Mouse (Mus musculus) mesoderm, embryonic 11.5 days (tissue): ENCODE measurements around the gene Kcnq4.

Experiments used
- DNase-seq: peaks from one replicate; pipeline ENCODE4 v3.0.0-alpha.2; 2012; ENCODE audit warnings: low read depth, low spot score

The Kcnq4 gene

DNA sequence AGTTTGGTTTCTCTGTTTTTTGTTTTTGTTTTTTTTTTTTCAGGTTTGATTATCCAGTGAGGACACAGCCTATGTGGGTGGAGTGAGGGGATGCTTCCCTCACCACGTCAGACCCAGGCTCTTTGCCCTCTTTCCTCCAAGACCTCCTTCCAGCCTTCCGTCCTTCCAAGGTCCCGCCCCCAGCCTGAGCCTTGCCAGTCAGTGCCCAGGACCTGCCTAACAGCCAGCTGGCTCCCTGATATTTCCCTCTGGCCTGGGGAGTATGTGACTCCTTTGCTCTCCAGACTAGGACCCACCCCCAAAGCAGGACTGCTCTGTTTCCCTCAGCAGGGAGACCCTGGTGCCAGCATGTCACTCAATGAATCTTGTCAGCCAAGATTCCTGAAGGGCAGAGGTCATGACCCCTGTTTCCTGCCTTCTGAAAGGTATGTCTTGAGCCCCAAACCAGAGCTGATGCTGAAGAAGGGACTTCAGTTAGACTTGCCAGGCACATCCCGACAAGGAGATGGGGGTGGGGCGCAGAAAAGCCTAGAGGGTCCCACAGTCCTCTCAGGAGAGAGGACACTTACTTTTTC, 22.8 kb downstream of the Kcnq4 start:
- peak; percentile 23 for DNase-seq

DNA sequence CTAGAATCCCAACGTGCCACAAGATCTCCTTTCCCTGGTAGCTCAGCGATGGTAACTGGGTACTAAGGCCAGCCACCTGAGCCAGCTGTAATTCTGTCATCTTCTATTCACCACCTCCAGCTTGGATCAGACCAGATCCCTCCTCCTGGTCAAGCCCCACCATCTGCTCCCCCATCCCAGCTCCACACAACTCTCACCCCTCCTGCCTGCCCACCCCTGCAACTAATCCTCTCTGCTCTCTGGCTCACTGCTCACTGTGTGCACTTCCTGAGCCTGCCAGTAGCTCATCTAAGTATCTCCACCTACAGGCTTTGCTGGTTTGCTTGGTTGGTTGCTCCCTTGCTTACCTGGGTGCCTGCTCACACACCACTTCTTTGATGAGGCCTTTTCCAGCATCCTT, 26.8 kb downstream of the Kcnq4 start:
- DNase-seq: no peak

DNA sequence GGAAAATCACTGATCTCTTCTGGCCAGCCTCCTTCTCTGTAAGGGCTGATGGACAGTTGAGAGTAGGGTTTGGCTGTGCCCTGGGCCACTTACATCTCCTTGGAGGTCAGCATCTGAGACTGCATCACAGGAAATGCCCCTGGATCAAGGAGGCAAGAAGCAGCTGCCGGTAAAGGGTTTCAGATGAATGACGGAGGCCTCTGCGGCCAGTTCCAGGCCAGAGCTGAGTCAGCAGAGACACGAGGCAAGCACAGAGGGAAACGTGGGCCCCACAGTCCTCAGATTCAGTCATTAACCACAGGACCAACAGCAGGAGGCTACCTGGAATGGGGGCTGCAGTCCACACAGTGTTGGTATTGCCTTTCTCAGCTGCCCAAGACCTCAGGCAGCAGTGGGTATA, 29.3 kb downstream of the Kcnq4 start:
- DNase-seq: no peak

DNA sequence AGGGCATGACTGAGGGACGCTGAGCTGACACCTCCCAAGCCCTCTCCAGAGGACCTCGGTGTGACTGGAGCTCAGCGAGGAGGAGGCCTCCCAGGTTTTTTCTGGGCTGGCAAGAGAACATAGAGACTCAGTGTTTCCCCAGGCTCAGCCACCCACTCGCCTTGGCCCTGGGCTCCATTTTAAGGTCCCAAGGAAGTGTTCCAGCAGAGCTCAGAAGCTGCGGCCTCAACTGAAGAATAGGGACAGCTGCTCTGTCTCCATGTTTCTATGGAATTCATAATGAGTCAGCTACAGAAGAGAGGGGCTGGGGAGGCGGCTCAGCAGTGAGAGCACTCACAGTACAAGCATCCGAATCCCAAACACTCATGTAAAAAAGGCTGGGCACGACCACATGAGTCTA, 30.8 kb downstream of the Kcnq4 start:
- DNase-seq: no peak

GRCm38 (mm10) chr4:120716765-120717164, 31.6 kb downstream of the Kcnq4 start:
- no peak for DNase-seq

- peak; percentile 71 for DNase-seq
These were observed 32.3 kb downstream of the Kcnq4 start for GRCm38 (mm10) chr4:120716141-120716571.

DNA sequence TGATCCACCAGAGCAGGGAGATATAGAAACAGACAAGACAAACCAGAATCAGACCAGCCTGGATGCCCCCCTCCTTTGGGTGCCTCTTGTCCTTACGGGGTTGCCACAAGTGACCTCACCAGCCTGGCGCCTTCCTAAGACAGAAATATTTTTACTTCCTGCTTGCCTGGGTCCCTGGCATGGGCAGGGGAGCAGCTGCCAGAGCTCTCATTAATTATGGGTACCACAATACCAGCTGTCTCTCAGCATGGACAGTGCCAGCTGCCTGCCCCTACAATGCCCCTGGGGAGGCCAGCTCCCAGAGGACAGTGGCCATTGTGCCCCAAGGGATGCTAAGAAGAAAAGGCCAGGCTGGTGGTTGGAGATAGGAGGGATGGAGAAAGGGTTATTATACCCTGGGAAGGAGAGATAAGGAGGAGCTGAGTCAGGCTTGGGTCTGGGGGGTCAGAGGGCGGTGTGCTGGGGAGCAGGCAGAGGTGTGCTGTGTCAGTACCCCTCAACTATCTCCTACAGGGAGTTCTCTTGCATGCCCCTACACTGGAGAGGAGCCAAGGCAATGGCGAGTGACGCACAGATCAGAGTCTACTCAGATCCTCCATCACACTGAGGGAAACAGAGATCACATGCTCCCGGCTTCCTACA, 34.4 kb downstream of the Kcnq4 start:
- DNase-seq: no peak

GRCm38 (mm10) chr4:120713021-120713420, 35.4 kb downstream of the Kcnq4 start:
- DNase-seq: no peak

DNA sequence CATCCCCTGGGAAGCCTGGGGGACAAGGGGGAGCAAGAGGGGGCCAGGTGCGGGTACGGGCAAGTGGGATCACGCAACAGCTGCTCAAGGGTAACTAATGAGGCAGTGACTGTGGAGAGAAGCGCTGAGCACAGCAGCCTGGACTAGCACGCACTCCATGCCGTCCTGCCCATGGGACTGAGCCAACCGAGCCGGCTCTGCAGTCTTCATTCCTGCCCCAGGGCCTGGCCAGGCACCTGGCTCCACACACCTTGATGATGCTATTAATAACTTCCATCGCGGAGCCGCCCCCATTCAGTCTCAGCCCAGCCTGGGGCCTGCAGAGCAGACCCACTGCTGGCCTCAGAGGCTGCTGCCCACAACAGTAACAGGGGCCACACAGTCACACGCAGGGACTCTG, 36.2 kb downstream of the Kcnq4 start:
- no peak for DNase-seq

DNA sequence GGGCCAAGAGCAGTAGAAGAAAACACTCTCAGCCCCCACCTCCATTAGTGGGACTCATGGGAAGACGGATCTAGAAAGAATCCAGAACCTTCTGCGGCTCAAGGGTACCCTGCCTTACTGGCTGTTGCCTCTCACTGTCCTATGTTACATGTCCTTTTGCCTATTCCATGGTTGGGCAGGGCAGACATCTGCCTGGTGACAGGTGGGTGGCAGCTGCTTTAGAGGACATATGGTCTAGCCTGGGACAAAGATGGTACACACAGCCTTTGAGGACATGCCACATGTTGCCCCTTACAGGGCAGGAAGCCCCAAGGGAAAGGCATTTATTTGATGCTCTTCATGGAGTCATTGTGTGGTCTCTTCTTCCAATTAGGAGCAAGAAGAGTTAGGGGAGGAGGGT, 45.9 kb downstream of the Kcnq4 start:
- DNase-seq: no peak

DNA sequence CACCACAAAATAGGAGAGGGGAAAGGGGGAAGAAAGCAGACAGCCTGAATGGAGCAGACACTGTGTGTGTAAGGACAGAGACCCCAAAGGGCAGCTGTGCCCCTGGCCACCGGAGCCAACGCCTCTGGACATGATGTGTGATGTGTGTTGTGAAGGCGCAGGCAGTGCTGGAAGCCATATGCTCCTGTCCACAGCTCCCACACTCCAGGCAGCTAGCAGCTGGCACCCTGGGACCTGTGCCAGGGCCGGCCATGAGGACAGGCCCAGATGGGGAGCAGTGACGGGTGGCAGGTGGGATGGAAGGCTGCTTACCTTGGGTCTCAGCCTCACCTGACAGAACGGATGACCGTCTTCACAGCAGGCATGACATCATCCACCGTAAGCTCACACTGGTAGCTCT, 46.4 kb downstream of the Kcnq4 start:
- no peak for DNase-seq

- DNase-seq: no peak
These were observed 47.2 kb downstream of the Kcnq4 start for GRCm38 (mm10) chr4:120701180-120701579.

DNA sequence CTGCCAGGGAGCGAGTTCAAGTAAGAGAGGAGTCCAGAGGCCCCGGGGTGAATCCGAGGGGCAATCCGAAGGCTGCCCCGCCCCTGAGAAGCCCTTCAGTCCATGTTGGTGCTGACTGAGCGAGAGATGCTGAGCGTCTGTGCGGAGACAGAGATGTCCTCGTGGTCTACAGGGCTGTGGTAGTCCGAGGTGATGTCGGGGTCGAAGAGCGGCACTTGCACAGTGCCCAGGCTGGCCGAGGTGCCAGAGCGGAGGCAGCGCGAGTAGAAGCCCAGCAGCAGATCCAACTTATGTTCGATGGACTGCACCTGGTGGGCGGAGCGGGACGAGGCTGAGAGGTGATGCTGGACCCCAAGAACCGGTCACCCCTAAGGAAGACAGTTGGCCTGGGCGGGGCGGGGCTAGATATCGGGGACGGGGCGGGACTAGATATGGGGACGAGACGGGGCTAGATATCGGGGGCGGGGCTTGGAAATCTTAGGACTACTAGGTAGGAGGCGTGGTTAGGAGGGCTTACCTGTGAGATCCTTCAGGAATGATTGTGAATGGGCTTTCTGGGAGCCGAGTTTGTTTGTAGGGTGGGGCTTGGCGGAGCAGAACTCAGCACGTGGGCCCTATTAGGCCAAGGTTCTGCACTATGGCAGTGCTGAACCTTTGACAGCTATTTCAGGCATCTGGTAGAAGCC, 50.5 kb downstream of the Kcnq4 start:
- no peak for DNase-seq

- DNase-seq: no peak
These were observed 51.1 kb downstream of the Kcnq4 start for GRCm38 (mm10) chr4:120697353-120697752.

- peak; percentile 62 for DNase-seq
These were observed 55.7 kb downstream of the Kcnq4 start for GRCm38 (mm10) chr4:120692717-120693116.

- no peak for DNase-seq
These were observed 59.1 kb downstream of the Kcnq4 start for GRCm38 (mm10) chr4:120689317-120689716.

- DNase-seq: peak; percentile 54
These were observed 61.1 kb downstream of the Kcnq4 start for GRCm38 (mm10) chr4:120687282-120687681.

DNA sequence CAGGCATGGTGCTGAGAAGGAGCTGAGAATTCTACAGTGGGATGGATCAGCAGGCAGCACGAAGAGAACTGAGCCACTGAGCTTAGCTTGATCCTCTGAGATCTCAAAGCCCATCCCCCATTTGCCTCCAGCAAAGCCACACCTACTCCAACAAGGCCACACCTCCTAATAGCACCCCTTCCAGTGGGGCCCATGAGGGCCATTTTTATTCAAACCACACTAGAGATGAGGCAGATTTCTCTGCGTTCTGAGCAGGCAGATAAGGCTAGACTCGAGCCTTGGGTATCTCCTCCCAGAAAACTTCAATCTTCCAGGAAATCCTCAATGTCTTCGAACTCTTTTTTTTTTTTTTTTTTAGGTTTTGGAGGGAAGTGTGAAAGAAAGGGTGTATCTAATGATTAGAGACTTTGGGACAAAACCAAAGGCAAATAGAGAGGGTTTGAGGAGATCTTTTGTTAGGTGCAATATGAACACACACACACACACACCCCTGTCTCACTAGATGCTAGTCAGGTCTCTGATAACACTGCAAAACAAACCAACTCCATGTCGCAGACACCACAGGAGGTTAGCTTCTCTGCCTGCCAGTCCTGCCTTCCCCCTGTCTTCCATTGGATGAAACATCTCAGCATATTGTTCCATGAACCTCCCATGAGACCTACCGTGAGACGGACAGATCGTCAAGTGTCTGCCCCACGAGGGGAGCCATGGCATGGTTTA, 65.0 kb downstream of the Kcnq4 start:
- DNase-seq: no peak

DNA sequence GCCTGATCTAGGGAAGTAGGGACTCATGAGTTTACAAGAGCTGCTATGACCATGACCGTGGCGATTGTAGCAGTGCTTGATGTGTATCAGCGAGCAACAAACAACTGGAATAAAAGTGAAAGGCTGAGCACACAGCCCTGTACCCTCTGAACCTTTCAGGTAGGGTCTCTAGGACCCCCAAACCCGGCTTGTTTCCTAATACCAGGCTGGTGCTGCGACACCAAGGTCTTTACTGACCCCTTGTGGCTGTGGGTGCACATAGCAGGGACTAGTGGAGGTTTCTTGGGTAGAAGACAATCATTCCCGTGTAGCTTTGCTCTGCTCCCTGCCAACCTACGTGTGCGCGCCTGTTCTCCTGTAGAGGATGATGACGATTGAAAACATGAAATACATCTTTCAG, 66.2 kb downstream of the Kcnq4 start:
- DNase-seq: peak; percentile 73

- no peak for DNase-seq
These were observed 67.5 kb downstream of the Kcnq4 start for GRCm38 (mm10) chr4:120680953-120681352.

GRCm38 (mm10) chr4:120675640-120676039, 72.8 kb downstream of the Kcnq4 start:
- DNase-seq: no peak

GRCm38 (mm10) chr4:120674775-120675451, 73.5 kb downstream of the Kcnq4 start:
- DNase-seq: no peak
